Mouse (Mus musculus): ENCODE data around the gene Zfp207. TPM values are rescaled to one million over a fixed set of nuclear protein-coding genes. Genes with fewer than 3 reads are reported as not detected.

Zfp207 gene
- polyA plus RNA-seq (2014; fragmentation: Nextera tagmentation; extraction: Ambion mirVana): 244 and 245 TPM in 2 replicates

GRCm38 (mm10) chr11:80383019-80383625 lies at the start of gene Zfp207:
TSS of gene Zfp207 (plus strand) at chr11:80383279.
- peaks cover 16% of the 10 kb centered on the region for H3K4me1 ChIP-seq (replicated peaks; ENCODE audit: control insufficient read depth, insufficient read depth, low read length)
- DNase-seq (ENCODE audit: low spot score): peak; percentile 94
- no peaks in the 10 kb centered on the region for H3K9me3 ChIP-seq (ENCODE audit: control insufficient read depth, low read length)
- H3K27ac ChIP-seq (ENCODE audit: low read depth, low read length): peak within 1 kb of the TSS; percentile 95
- H3K36me3 ChIP-seq (ENCODE audit: control insufficient read depth, insufficient read depth, low read length): peaks cover 22% of the 10 kb centered on the region
- ATAC-seq (replicated peaks; ENCODE audit: low FRiP score): peak; percentile 88
- WGBS: under 1% methylated on average over 33 of the region's 33 CpGs
- peak within 1 kb of the TSS; percentile 82 for H3K4me2 ChIP-seq
- peak within 1 kb of the TSS; percentile 100 for H3K9ac ChIP-seq (ENCODE audit: low read depth, low read length)
- H3K4me3 ChIP-seq (ENCODE audit: low read depth, low read length): peak within 1 kb of the TSS; percentile 95
- H3K27me3 ChIP-seq (replicated peaks; ENCODE audit: control insufficient read depth, insufficient read depth, low read length): no peaks in the 10 kb centered on the region

GRCm38 (mm10) chr11:80335609-80336350 lies 47.3 kb upstream of the Zfp207 start:
- ATAC-seq (replicated peaks; ENCODE audit: low FRiP score): no peak
- Histone ChIP-seq H3K9ac (ENCODE audit: low read depth, low read length) (no peak overlapping the region), H3K4me2 (no peak overlapping the region), H3K4me1 (replicated peaks; ENCODE audit: control insufficient read depth, insufficient read depth, low read length) (no peaks in the 10 kb centered on the region), H3K4me3 (ENCODE audit: low read depth, low read length) (no peak overlapping the region), H3K27ac (ENCODE audit: low read depth, low read length) (no peak overlapping the region), H3K27me3 (replicated peaks; ENCODE audit: control insufficient read depth, insufficient read depth, low read length) (peaks cover 6% of the 10 kb centered on the region), H3K9me3 (ENCODE audit: control insufficient read depth, low read length) (no peaks in the 10 kb centered on the region), H3K36me3 (ENCODE audit: control insufficient read depth, insufficient read depth, low read length) (no peaks in the 10 kb centered on the region)
- WGBS: 8% methylated on average over 7 of the region's 7 CpGs
- no peak for DNase-seq (ENCODE audit: low spot score)

- Histone ChIP-seq H3K27me3 (replicated peaks; ENCODE audit: control insufficient read depth, insufficient read depth, low read length) (peaks cover 6% of the 10 kb centered on the region), H3K4me1 (replicated peaks; ENCODE audit: control insufficient read depth, insufficient read depth, low read length) (no peaks in the 10 kb centered on the region), H3K4me3 (ENCODE audit: low read depth, low read length) (no peak overlapping the region), H3K36me3 (ENCODE audit: control insufficient read depth, insufficient read depth, low read length) (no peaks in the 10 kb centered on the region), H3K9ac (ENCODE audit: low read depth, low read length) (no peak overlapping the region), H3K4me2 (no peak overlapping the region), H3K9me3 (ENCODE audit: control insufficient read depth, low read length) (no peaks in the 10 kb centered on the region), H3K27ac (ENCODE audit: low read depth, low read length) (no peak overlapping the region)
- WGBS: 32% methylated on average over 6 of the region's 6 CpGs
- ATAC-seq (replicated peaks; ENCODE audit: low FRiP score): no peak
- no peak for DNase-seq (ENCODE audit: low spot score)
These were observed 46.7 kb upstream of the Zfp207 start for GRCm38 (mm10) chr11:80336351-80336730.

GRCm38 (mm10) chr11:80342482-80342881 lies 40.6 kb upstream of the Zfp207 start:
- no peak overlapping the region for H3K27ac ChIP-seq (ENCODE audit: low read depth, low read length)
- no peak overlapping the region for H3K4me3 ChIP-seq (ENCODE audit: low read depth, low read length)
- no peaks in the 10 kb centered on the region for H3K27me3 ChIP-seq (replicated peaks; ENCODE audit: control insufficient read depth, insufficient read depth, low read length)
- H3K4me2 ChIP-seq: no peak overlapping the region
- no peak for DNase-seq (ENCODE audit: low spot score)
- H3K36me3 ChIP-seq (ENCODE audit: control insufficient read depth, insufficient read depth, low read length): no peaks in the 10 kb centered on the region
- 27% methylated on average over 2 of the region's 2 CpGs for WGBS
- H3K9ac ChIP-seq (ENCODE audit: low read depth, low read length): no peak overlapping the region
- H3K9me3 ChIP-seq (ENCODE audit: control insufficient read depth, low read length): no peaks in the 10 kb centered on the region
- no peak for ATAC-seq (replicated peaks; ENCODE audit: low FRiP score)
- H3K4me1 ChIP-seq (replicated peaks; ENCODE audit: control insufficient read depth, insufficient read depth, low read length): no peaks in the 10 kb centered on the region

- DNase-seq (ENCODE audit: low spot score) (peak; percentile 69), ATAC-seq (replicated peaks; ENCODE audit: low FRiP score) (no peak)
- WGBS: 68% methylated on average over 5 of the region's 5 CpGs
- H3K4me2 ChIP-seq: no peak overlapping the region
- no peak overlapping the region for H3K9ac ChIP-seq (ENCODE audit: low read depth, low read length)
- H3K4me1 ChIP-seq (replicated peaks; ENCODE audit: control insufficient read depth, insufficient read depth, low read length): no peaks in the 10 kb centered on the region
- no peak overlapping the region for H3K27ac ChIP-seq (ENCODE audit: low read depth, low read length)
- no peaks in the 10 kb centered on the region for H3K36me3 ChIP-seq (ENCODE audit: control insufficient read depth, insufficient read depth, low read length)
- H3K27me3 ChIP-seq (replicated peaks; ENCODE audit: control insufficient read depth, insufficient read depth, low read length): no peaks in the 10 kb centered on the region
- no peaks in the 10 kb centered on the region for H3K9me3 ChIP-seq (ENCODE audit: control insufficient read depth, low read length)
- no peak overlapping the region for H3K4me3 ChIP-seq (ENCODE audit: low read depth, low read length)
These were observed 31.1 kb upstream of the Zfp207 start for GRCm38 (mm10) chr11:80351832-80352430.

GRCm38 (mm10) chr11:80354832-80355231 lies 28.2 kb upstream of the Zfp207 start:
- no peaks in the 10 kb centered on the region for H3K9me3 ChIP-seq (ENCODE audit: control insufficient read depth, low read length)
- no peak for ATAC-seq (replicated peaks; ENCODE audit: low FRiP score)
- H3K9ac ChIP-seq (ENCODE audit: low read depth, low read length): no peak overlapping the region
- H3K4me3 ChIP-seq (ENCODE audit: low read depth, low read length): no peak overlapping the region
- H3K27ac ChIP-seq (ENCODE audit: low read depth, low read length): no peak overlapping the region
- no peak for DNase-seq (ENCODE audit: low spot score)
- H3K36me3 ChIP-seq (ENCODE audit: control insufficient read depth, insufficient read depth, low read length): no peaks in the 10 kb centered on the region; the same call in 1 of the 2 replicates
- no peak overlapping the region for H3K4me2 ChIP-seq
- WGBS: 32% methylated on average over 4 of the region's 4 CpGs
- no peaks in the 10 kb centered on the region for H3K4me1 ChIP-seq (replicated peaks; ENCODE audit: control insufficient read depth, insufficient read depth, low read length)
- H3K27me3 ChIP-seq (replicated peaks; ENCODE audit: control insufficient read depth, insufficient read depth, low read length): no peaks in the 10 kb centered on the region

- Histone ChIP-seq H3K4me2 (no peak overlapping the region), H3K9me3 (ENCODE audit: control insufficient read depth, low read length) (no peaks in the 10 kb centered on the region), H3K36me3 (ENCODE audit: control insufficient read depth, insufficient read depth, low read length) (peaks cover 12% of the 10 kb centered on the region), H3K27me3 (replicated peaks; ENCODE audit: control insufficient read depth, insufficient read depth, low read length) (no peaks in the 10 kb centered on the region), H3K9ac (ENCODE audit: low read depth, low read length) (no peak overlapping the region), H3K4me3 (ENCODE audit: low read depth, low read length) (no peak overlapping the region), H3K27ac (ENCODE audit: low read depth, low read length) (no peak overlapping the region), H3K4me1 (replicated peaks; ENCODE audit: control insufficient read depth, insufficient read depth, low read length) (no peaks in the 10 kb centered on the region)
- 90% methylated on average over 1 of the region's 1 CpGs for WGBS
- ATAC-seq (replicated peaks; ENCODE audit: low FRiP score): no peak
- no peak for DNase-seq (ENCODE audit: low spot score)
These were observed 14.1 kb upstream of the Zfp207 start for GRCm38 (mm10) chr11:80368949-80369348.

GRCm38 (mm10) chr11:80376651-80377050 lies 6.4 kb upstream of the Zfp207 start:
- DNase-seq (ENCODE audit: low spot score) (no peak), ATAC-seq (replicated peaks; ENCODE audit: low FRiP score) (0 out of 2 replicates have a peak, but pooled peaks have one; percentile 8)
- no peaks in the 10 kb centered on the region for H3K9me3 ChIP-seq (ENCODE audit: control insufficient read depth, low read length)
- no peak overlapping the region for H3K4me3 ChIP-seq (ENCODE audit: low read depth, low read length)
- H3K27me3 ChIP-seq (replicated peaks; ENCODE audit: control insufficient read depth, insufficient read depth, low read length): no peaks in the 10 kb centered on the region
- H3K4me1 ChIP-seq (replicated peaks; ENCODE audit: control insufficient read depth, insufficient read depth, low read length): peaks cover 7% of the 10 kb centered on the region
- no peak overlapping the region for H3K27ac ChIP-seq (ENCODE audit: low read depth, low read length)
- peaks cover 7% of the 10 kb centered on the region for H3K36me3 ChIP-seq (ENCODE audit: control insufficient read depth, insufficient read depth, low read length)
- 66% methylated on average over 4 of the region's 4 CpGs for WGBS
- H3K9ac ChIP-seq (ENCODE audit: low read depth, low read length): no peak overlapping the region
- H3K4me2 ChIP-seq: peak overlapping the region; percentile 77
